Mouse (Mus musculus): ENCODE data around the gene Milr1. TPM values are rescaled to one million over a fixed set of nuclear protein-coding genes. Genes with fewer than 3 reads are reported as not detected.

Gene Milr1
- polyA plus RNA-seq, 1 experiment from 2014 or later: 1.2 TPM

DNA sequence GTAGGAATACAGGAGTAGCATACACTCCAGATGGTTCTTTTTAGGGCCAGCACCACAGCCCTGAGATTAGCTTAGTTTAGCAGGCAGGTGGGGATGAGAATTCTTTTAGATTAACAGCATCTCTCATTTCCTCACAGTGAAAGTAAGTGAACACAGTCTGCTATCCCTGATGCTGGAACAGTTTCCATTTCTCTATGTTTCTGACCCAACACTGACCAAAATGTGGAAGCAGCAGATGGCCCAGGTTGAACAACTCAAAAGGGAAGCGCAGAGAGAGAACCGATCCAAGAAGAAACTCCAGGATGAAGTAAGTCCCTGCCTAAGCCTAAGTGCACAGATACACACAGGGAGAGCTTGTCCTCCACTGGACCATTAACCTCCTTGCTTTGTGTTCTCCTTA, 64.3 kb downstream of the Milr1 start:
- no peak for ATAC-seq (replicated peaks; ENCODE audit: insufficient number of reproducible peaks, low FRiP score, low TSS enrichment)
- H3K9ac ChIP-seq (ENCODE audit: low read depth, low read length): no peak overlapping the region
- no peak overlapping the region for H3K27ac ChIP-seq (ENCODE audit: low read depth, low read length)
- WGBS (ENCODE audit: insufficient replicate concordance): 100% methylated on average over 2 of the region's 2 CpGs
- H3K4me2 ChIP-seq: no peak overlapping the region
- H3K4me1 ChIP-seq (ENCODE audit: control insufficient read depth, insufficient read depth, low read length): peaks cover 19% of the 10 kb centered on the region
- no peaks in the 10 kb centered on the region for H3K9me3 ChIP-seq (replicated peaks; ENCODE audit: control insufficient read depth, low read length)
- H3K27me3 ChIP-seq (ENCODE audit: control insufficient read depth, insufficient read depth, low read length): no peaks in the 10 kb centered on the region
- no peak overlapping the region for H3K4me3 ChIP-seq (ENCODE audit: low read depth, low read length)
- H3K36me3 ChIP-seq (ENCODE audit: control insufficient read depth, insufficient read depth, low read length): peaks cover 26% of the 10 kb centered on the region

GRCm38 (mm10) chr11:106815761-106816160, 64.7 kb downstream of the Milr1 start:
- peaks cover 19% of the 10 kb centered on the region for H3K4me1 ChIP-seq (ENCODE audit: control insufficient read depth, insufficient read depth, low read length)
- H3K4me2 ChIP-seq: no peak overlapping the region
- peaks cover 24% of the 10 kb centered on the region for H3K36me3 ChIP-seq (ENCODE audit: control insufficient read depth, insufficient read depth, low read length)
- WGBS (ENCODE audit: insufficient replicate concordance): 60% methylated on average over 2 of the region's 2 CpGs
- no peak overlapping the region for H3K9ac ChIP-seq (ENCODE audit: low read depth, low read length)
- H3K9me3 ChIP-seq (replicated peaks; ENCODE audit: control insufficient read depth, low read length): no peaks in the 10 kb centered on the region
- H3K27ac ChIP-seq (ENCODE audit: low read depth, low read length): no peak overlapping the region
- no peak for ATAC-seq (replicated peaks; ENCODE audit: insufficient number of reproducible peaks, low FRiP score, low TSS enrichment)
- H3K27me3 ChIP-seq (ENCODE audit: control insufficient read depth, insufficient read depth, low read length): no peaks in the 10 kb centered on the region
- H3K4me3 ChIP-seq (ENCODE audit: low read depth, low read length): no peak overlapping the region

- Histone ChIP-seq H3K9ac (ENCODE audit: low read depth, low read length) (no peak overlapping the region), H3K4me1 (ENCODE audit: control insufficient read depth, insufficient read depth, low read length) (peaks cover 19% of the 10 kb centered on the region), H3K9me3 (replicated peaks; ENCODE audit: control insufficient read depth, low read length) (no peaks in the 10 kb centered on the region), H3K27me3 (ENCODE audit: control insufficient read depth, insufficient read depth, low read length) (no peaks in the 10 kb centered on the region), H3K4me2 (no peak overlapping the region), H3K27ac (ENCODE audit: low read depth, low read length) (no peak overlapping the region), H3K4me3 (ENCODE audit: low read depth, low read length) (no peak overlapping the region), H3K36me3 (ENCODE audit: control insufficient read depth, insufficient read depth, low read length) (peaks cover 22% of the 10 kb centered on the region)
- 72% methylated on average over 7 of the region's 7 CpGs for WGBS (ENCODE audit: insufficient replicate concordance)
- ATAC-seq (replicated peaks; ENCODE audit: insufficient number of reproducible peaks, low FRiP score, low TSS enrichment): no peak
Measured at GRCm38 (mm10) chr11:106816316-106816715, 65.3 kb downstream of the Milr1 start.

DNA sequence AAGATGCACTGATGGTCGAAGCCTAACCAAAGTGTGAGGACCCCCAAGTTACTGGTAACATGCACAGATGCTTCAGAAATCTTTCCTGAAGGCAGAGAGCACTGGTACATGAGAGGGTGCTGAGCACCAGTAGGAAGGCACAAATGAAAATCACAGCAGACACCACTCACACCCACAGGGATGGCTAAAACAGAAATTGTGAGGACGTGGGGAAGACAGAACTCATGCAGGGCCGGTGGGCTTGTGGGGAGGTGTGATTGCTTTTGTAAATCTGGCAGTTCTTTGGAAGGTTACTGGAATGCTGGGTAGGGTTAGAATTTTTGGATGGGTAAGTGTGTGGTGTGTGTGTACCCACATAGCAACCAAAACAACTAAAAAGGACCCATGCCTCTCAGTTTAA, 66.1 kb downstream of the Milr1 start:
- no peaks in the 10 kb centered on the region for H3K9me3 ChIP-seq (replicated peaks; ENCODE audit: control insufficient read depth, low read length)
- no peak for ATAC-seq (replicated peaks; ENCODE audit: insufficient number of reproducible peaks, low FRiP score, low TSS enrichment)
- H3K4me3 ChIP-seq (ENCODE audit: low read depth, low read length): no peak overlapping the region
- no peak overlapping the region for H3K4me2 ChIP-seq
- WGBS (ENCODE audit: insufficient replicate concordance): 84% methylated on average over 3 of the region's 3 CpGs
- peaks cover 20% of the 10 kb centered on the region for H3K36me3 ChIP-seq (ENCODE audit: control insufficient read depth, insufficient read depth, low read length)
- H3K9ac ChIP-seq (ENCODE audit: low read depth, low read length): no peak overlapping the region
- no peaks in the 10 kb centered on the region for H3K27me3 ChIP-seq (ENCODE audit: control insufficient read depth, insufficient read depth, low read length)
- H3K4me1 ChIP-seq (ENCODE audit: control insufficient read depth, insufficient read depth, low read length): peaks cover 21% of the 10 kb centered on the region
- no peak overlapping the region for H3K27ac ChIP-seq (ENCODE audit: low read depth, low read length)

DNA sequence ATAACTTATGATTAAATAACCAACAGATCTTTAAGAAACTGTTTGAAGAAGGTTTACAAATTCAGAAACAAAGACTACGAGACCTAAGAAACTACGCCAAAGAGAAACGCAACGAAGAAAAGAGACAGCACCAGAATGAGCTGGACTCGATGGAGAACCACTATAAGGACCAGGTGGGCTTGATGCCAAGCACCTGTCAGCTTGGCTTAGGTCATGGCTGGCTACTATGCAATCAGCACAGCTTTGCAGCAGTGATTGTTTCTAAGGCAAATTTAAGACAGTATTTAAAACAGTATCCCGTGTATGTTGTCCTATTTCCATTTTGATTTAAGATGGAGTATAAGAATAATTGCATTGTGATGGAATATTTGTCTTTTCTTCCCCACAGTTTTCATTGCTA, 66.8 kb downstream of the Milr1 start:
- Histone ChIP-seq H3K4me3 (ENCODE audit: low read depth, low read length) (no peak overlapping the region), H3K4me2 (no peak overlapping the region), H3K4me1 (ENCODE audit: control insufficient read depth, insufficient read depth, low read length) (peaks cover 23% of the 10 kb centered on the region), H3K27me3 (ENCODE audit: control insufficient read depth, insufficient read depth, low read length) (no peaks in the 10 kb centered on the region), H3K9me3 (replicated peaks; ENCODE audit: control insufficient read depth, low read length) (no peaks in the 10 kb centered on the region), H3K36me3 (ENCODE audit: control insufficient read depth, insufficient read depth, low read length) (peaks cover 20% of the 10 kb centered on the region), H3K27ac (ENCODE audit: low read depth, low read length) (no peak overlapping the region), H3K9ac (ENCODE audit: low read depth, low read length) (no peak overlapping the region)
- WGBS (ENCODE audit: insufficient replicate concordance): 91% methylated on average over 6 of the region's 6 CpGs
- no peak for ATAC-seq (replicated peaks; ENCODE audit: insufficient number of reproducible peaks, low FRiP score, low TSS enrichment)

DNA sequence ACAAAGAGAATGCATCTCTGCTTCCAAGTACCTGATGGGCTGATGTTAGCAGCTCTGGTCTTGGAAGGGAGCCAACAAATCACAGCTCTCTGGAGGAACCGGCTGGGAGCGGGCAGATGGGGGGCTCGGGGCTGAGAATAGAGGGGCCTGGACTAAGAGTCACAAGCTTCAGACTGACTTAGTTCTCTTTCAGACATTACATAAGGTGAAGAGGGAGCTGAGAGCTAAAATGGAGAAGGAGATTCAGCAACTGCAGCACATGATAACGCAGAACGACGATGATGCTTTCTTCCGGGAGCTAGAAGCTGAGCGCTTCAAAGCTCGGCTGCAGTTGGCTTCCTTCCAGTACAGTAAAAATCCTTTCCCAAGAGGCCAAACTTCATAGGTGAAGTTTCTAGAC, 67.3 kb downstream of the Milr1 start:
- H3K27me3 ChIP-seq (ENCODE audit: control insufficient read depth, insufficient read depth, low read length): no peaks in the 10 kb centered on the region
- no peaks in the 10 kb centered on the region for H3K9me3 ChIP-seq (replicated peaks; ENCODE audit: control insufficient read depth, low read length)
- H3K4me2 ChIP-seq: no peak overlapping the region
- ATAC-seq (replicated peaks; ENCODE audit: insufficient number of reproducible peaks, low FRiP score, low TSS enrichment): no peak
- no peak overlapping the region for H3K4me3 ChIP-seq (ENCODE audit: low read depth, low read length)
- peak overlapping the region; percentile 52; the same call in 1 of the 2 replicates for H3K9ac ChIP-seq (ENCODE audit: low read depth, low read length)
- peaks cover 20% of the 10 kb centered on the region for H3K36me3 ChIP-seq (ENCODE audit: control insufficient read depth, insufficient read depth, low read length)
- WGBS (ENCODE audit: insufficient replicate concordance): 58% methylated on average over 9 of the region's 9 CpGs
- H3K27ac ChIP-seq (ENCODE audit: low read depth, low read length): peak overlapping the region; percentile 24; the same call in 1 of the 2 replicates
- H3K4me1 ChIP-seq (ENCODE audit: control insufficient read depth, insufficient read depth, low read length): peaks cover 23% of the 10 kb centered on the region

Small RNAs within 50 kb of the gene (microRNA-seq; reads per million reads assigned to microRNA genes)
- gene Gm25994 (ENCODE audit: borderline number of aligned reads) (0.34 reads per million), gene Mir3064 (ENCODE audit: borderline number of aligned reads) (11.9 reads per million, percentile 46 among the genes with 10 or more reads in this experiment)

Other genes starting within 250 kb of the Milr1 start
- gene Tex2, start 137.8 kb upstream of the Milr1 start, polyA plus RNA-seq (2014; fragmentation: Nextera tagmentation; extraction: Ambion mirVana): 12.3 and 14.9 TPM in 2 replicates
- gene Pecam1, start 598 bp upstream of the Milr1 start, polyA plus RNA-seq (2014; fragmentation: Nextera tagmentation; extraction: Ambion mirVana): 52.0 and 61.8 TPM in 2 replicates
- gene Polg2, start 28.3 kb downstream of the Milr1 start, polyA plus RNA-seq (2014; fragmentation: Nextera tagmentation; extraction: Ambion mirVana): 7.5 and 9.3 TPM in 2 replicates
- 277 and 291 TPM in 2 replicates for gene Ddx5, start 38.0 kb downstream of the Milr1 start, polyA plus RNA-seq (2014; fragmentation: Nextera tagmentation; extraction: Ambion mirVana)
- gene Cep95, start 38.0 kb downstream of the Milr1 start, polyA plus RNA-seq (2014; fragmentation: Nextera tagmentation; extraction: Ambion mirVana): 15.6 and 17.0 TPM in 2 replicates
- 13.3 and 14.3 TPM in 2 replicates for gene Smurf2, start 169.5 kb downstream of the Milr1 start, polyA plus RNA-seq (2014; fragmentation: Nextera tagmentation; extraction: Ambion mirVana)
- 342 and 382 TPM in 2 replicates for gene Kpna2, start 248.3 kb downstream of the Milr1 start, polyA plus RNA-seq (2014; fragmentation: Nextera tagmentation; extraction: Ambion mirVana)

Data from heart, embryonic 11.5 days (tissue).